Mouse (Mus musculus): Measurements from ENCODE around the gene Spns2. TPM values are rescaled to one million over a fixed set of nuclear protein-coding genes. Genes with fewer than 3 reads are reported as not detected.

Gene Spns2
- polyA plus RNA-seq, 1 experiment from 2014 or later = 2.4 TPM

DNA sequence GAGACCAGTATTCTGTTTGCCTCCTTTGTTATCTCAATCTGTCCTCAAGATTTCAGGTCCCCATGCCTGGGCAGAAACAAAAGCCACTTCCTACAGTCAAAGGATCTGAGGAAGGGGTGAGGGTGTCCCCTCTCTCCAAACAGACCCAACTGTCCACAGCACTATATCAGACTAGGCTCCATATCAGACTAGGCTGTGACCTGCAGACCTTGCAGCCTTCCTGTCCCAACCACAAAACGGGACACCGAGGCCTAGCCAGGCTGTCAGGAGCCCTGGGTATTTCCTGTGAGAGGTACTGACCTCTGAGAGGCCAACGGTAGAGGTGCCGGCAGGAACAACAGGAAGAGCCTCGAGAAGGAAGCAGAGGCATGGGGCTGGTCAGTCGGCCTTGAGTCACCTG is 5.2 kb downstream of the Spns2 start:
- no peaks in the 10 kb centered on the region for H3K9me3 ChIP-seq (ENCODE audit: control insufficient read depth, low read length)
- peaks cover 12% of the 10 kb centered on the region for H3K4me1 ChIP-seq (ENCODE audit: control insufficient read depth, insufficient read depth, low read length)
- no peaks in the 10 kb centered on the region for H3K36me3 ChIP-seq (ENCODE audit: control insufficient read depth, insufficient read depth, low read length)
- no peak overlapping the region for H3K9ac ChIP-seq (ENCODE audit: low read depth, low read length)
- H3K4me2 ChIP-seq (replicated peaks; ENCODE audit: low read depth, low read length) = no peak overlapping the region
- H3K27me3 ChIP-seq (ENCODE audit: control insufficient read depth, insufficient read depth, low read length) = peaks cover 22% of the 10 kb centered on the region
- no peak overlapping the region for H3K27ac ChIP-seq (ENCODE audit: low read depth, low read length)
- ATAC-seq (ENCODE audit: low FRiP score, low TSS enrichment) = no peak
- WGBS = 49% methylated on average over 6 of the region's 6 CpGs
- no peak overlapping the region for H3K4me3 ChIP-seq (ENCODE audit: low read length)

GRCm38 (mm10) chr11:72481952-72482351 is 7.8 kb downstream of the Spns2 start:
- WGBS = 81% methylated on average over 4 of the region's 4 CpGs
- Histone ChIP-seq H3K9me3 (ENCODE audit: control insufficient read depth, low read length) (no peaks in the 10 kb centered on the region), H3K27me3 (ENCODE audit: control insufficient read depth, insufficient read depth, low read length) (no peaks in the 10 kb centered on the region)

GRCm38 (mm10) chr11:72481313-72481712 is 8.4 kb downstream of the Spns2 start:
- no peak for ATAC-seq (ENCODE audit: low FRiP score, low TSS enrichment)
- no peaks in the 10 kb centered on the region for H3K9me3 ChIP-seq (ENCODE audit: control insufficient read depth, low read length)
- no peaks in the 10 kb centered on the region for H3K36me3 ChIP-seq (ENCODE audit: control insufficient read depth, insufficient read depth, low read length)
- 77% methylated on average over 5 of the region's 5 CpGs for WGBS
- H3K27me3 ChIP-seq (ENCODE audit: control insufficient read depth, insufficient read depth, low read length) = no peaks in the 10 kb centered on the region
- no peak overlapping the region for H3K27ac ChIP-seq (ENCODE audit: low read depth, low read length)
- no peak overlapping the region for H3K9ac ChIP-seq (ENCODE audit: low read depth, low read length)
- 0 out of 2 replicates have a peak, but pooled peaks cover 2% of the 10 kb centered on the region for H3K4me1 ChIP-seq (ENCODE audit: control insufficient read depth, insufficient read depth, low read length)
- no peak overlapping the region for H3K4me2 ChIP-seq (replicated peaks; ENCODE audit: low read depth, low read length)
- H3K4me3 ChIP-seq (ENCODE audit: low read length) = no peak overlapping the region

More at GRCm38 (mm10) chr11:72481952-72482351, 7.8 kb downstream of the Spns2 start:
- Histone ChIP-seq H3K4me1 (ENCODE audit: control insufficient read depth, insufficient read depth, low read length) (0 out of 2 replicates have a peak, but pooled peaks cover 2% of the 10 kb centered on the region), H3K4me2 (replicated peaks; ENCODE audit: low read depth, low read length) (no peak overlapping the region), H3K27ac (ENCODE audit: low read depth, low read length) (no peak overlapping the region), H3K9ac (ENCODE audit: low read depth, low read length) (no peak overlapping the region), H3K36me3 (ENCODE audit: control insufficient read depth, insufficient read depth, low read length) (no peaks in the 10 kb centered on the region), H3K4me3 (ENCODE audit: low read length) (no peak overlapping the region)
- ATAC-seq (ENCODE audit: low FRiP score, low TSS enrichment) = no peak

DNA sequence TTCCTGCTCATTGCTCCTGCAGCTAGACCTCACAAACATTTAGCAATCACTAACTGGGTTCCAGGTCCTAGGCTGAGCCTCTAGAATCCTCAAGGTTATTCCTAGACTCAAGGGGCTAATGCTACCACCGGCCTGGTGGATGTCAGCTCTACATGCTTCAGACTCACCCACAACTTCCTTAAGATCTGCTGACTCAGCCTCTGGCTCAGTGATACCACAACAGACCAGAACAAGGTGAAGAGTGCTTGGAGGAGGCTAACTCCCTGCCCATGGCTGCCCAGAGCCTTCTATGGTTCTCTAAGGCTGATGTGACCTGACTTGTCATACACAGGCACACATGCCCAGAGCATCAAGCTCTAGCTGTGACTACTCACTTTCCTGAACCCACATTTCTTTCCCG is 10.2 kb downstream of the Spns2 start:
- no peak overlapping the region for H3K4me3 ChIP-seq (ENCODE audit: low read length)
- no peak overlapping the region for H3K4me2 ChIP-seq (replicated peaks; ENCODE audit: low read depth, low read length)
- no peak overlapping the region for H3K27ac ChIP-seq (ENCODE audit: low read depth, low read length)
- no peaks in the 10 kb centered on the region for H3K27me3 ChIP-seq (ENCODE audit: control insufficient read depth, insufficient read depth, low read length)
- WGBS = 90% methylated on average over 2 of the region's 2 CpGs
- H3K4me1 ChIP-seq (ENCODE audit: control insufficient read depth, insufficient read depth, low read length) = 0 out of 2 replicates have a peak, but pooled peaks cover 3% of the 10 kb centered on the region
- no peak for ATAC-seq (ENCODE audit: low FRiP score, low TSS enrichment)
- H3K36me3 ChIP-seq (ENCODE audit: control insufficient read depth, insufficient read depth, low read length) = no peaks in the 10 kb centered on the region
- H3K9ac ChIP-seq (ENCODE audit: low read depth, low read length) = no peak overlapping the region
- H3K9me3 ChIP-seq (ENCODE audit: control insufficient read depth, low read length) = no peaks in the 10 kb centered on the region

- no peak for ATAC-seq (ENCODE audit: low FRiP score, low TSS enrichment)
- no peak overlapping the region for H3K4me2 ChIP-seq (replicated peaks; ENCODE audit: low read depth, low read length)
- 0 out of 2 replicates have a peak, but pooled peaks cover 4% of the 10 kb centered on the region for H3K4me1 ChIP-seq (ENCODE audit: control insufficient read depth, insufficient read depth, low read length)
- no peak overlapping the region for H3K9ac ChIP-seq (ENCODE audit: low read depth, low read length)
- H3K9me3 ChIP-seq (ENCODE audit: control insufficient read depth, low read length) = no peaks in the 10 kb centered on the region
- no peaks in the 10 kb centered on the region for H3K27me3 ChIP-seq (ENCODE audit: control insufficient read depth, insufficient read depth, low read length)
- H3K36me3 ChIP-seq (ENCODE audit: control insufficient read depth, insufficient read depth, low read length) = no peaks in the 10 kb centered on the region
- WGBS = 62% methylated on average over 6 of the region's 6 CpGs
- H3K27ac ChIP-seq (ENCODE audit: low read depth, low read length) = no peak overlapping the region
- no peak overlapping the region for H3K4me3 ChIP-seq (ENCODE audit: low read length)
Measured at GRCm38 (mm10) chr11:72478228-72478627, 11.5 kb downstream of the Spns2 start.

DNA sequence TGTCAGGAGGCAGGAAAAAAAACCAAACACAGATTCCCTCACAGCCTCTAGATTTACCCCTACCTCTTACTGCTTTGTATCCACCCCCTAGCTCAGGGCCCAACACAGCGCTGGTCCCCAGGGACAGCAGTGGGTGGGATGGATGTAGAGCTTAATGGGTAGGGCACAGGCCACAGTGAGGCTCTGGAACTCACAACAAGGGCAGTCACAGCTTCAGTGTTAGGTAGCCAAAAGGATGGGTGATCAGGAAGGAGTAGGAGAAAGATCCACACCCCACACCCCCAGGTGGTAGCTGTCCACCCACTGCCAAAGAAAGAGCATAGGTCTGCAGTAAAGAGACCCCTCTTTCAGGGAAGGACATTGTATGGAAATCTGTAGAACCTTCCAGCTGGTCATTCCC is 12.1 kb downstream of the Spns2 start:
- Histone ChIP-seq H3K4me2 (replicated peaks; ENCODE audit: low read depth, low read length) (no peak overlapping the region), H3K9me3 (ENCODE audit: control insufficient read depth, low read length) (no peaks in the 10 kb centered on the region), H3K27me3 (ENCODE audit: control insufficient read depth, insufficient read depth, low read length) (no peaks in the 10 kb centered on the region), H3K4me3 (ENCODE audit: low read length) (no peak overlapping the region), H3K36me3 (ENCODE audit: control insufficient read depth, insufficient read depth, low read length) (no peaks in the 10 kb centered on the region), H3K4me1 (ENCODE audit: control insufficient read depth, insufficient read depth, low read length) (0 out of 2 replicates have a peak, but pooled peaks cover 4% of the 10 kb centered on the region), H3K9ac (ENCODE audit: low read depth, low read length) (no peak overlapping the region), H3K27ac (ENCODE audit: low read depth, low read length) (no peak overlapping the region)
- 89% methylated on average over 1 of the region's 1 CpGs for WGBS
- no peak for ATAC-seq (ENCODE audit: low FRiP score, low TSS enrichment)

- no peak overlapping the region for H3K4me2 ChIP-seq (replicated peaks; ENCODE audit: low read depth, low read length)
- 52% methylated on average over 5 of the region's 5 CpGs for WGBS
- ATAC-seq (ENCODE audit: low FRiP score, low TSS enrichment) = no peak
- no peaks in the 10 kb centered on the region for H3K27me3 ChIP-seq (ENCODE audit: control insufficient read depth, insufficient read depth, low read length)
- no peak overlapping the region for H3K9ac ChIP-seq (ENCODE audit: low read depth, low read length)
- H3K4me3 ChIP-seq (ENCODE audit: low read length) = no peak overlapping the region
- H3K4me1 ChIP-seq (ENCODE audit: control insufficient read depth, insufficient read depth, low read length) = 0 out of 2 replicates have a peak, but pooled peaks cover 4% of the 10 kb centered on the region
- no peak overlapping the region for H3K27ac ChIP-seq (ENCODE audit: low read depth, low read length)
- H3K9me3 ChIP-seq (ENCODE audit: control insufficient read depth, low read length) = no peaks in the 10 kb centered on the region
- no peaks in the 10 kb centered on the region for H3K36me3 ChIP-seq (ENCODE audit: control insufficient read depth, insufficient read depth, low read length)
Measured at GRCm38 (mm10) chr11:72477182-72477581, 12.5 kb downstream of the Spns2 start.

DNA sequence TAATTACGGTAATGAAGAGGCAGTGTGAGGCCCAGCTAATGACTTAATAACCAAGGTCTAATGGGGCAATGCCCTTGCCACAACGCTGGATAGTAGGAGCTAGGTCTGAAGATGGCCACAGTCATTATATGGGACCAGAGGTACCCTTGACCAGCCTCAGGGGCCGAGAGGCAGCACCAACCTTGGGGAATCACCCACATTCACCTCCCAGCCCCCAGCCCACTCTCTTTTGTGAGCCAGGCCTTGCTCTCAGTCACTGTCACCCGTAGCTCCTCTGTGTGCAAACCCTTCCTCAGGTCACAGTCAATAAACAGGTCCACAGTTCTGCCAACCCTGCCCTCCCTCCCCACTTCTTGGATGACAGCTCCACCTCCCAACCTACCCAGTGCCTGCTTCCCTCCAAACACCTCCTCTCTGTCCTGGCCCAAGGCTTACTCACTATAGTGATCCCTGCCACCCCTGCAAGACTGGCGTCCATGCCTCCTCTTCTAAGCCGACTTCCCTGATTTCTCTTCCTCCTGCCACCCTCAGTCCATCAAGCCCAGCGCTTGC is 13.6 kb downstream of the Spns2 start:
- H3K4me2 ChIP-seq (replicated peaks; ENCODE audit: low read depth, low read length) = no peak overlapping the region
- no peak overlapping the region for H3K27ac ChIP-seq (ENCODE audit: low read depth, low read length)
- WGBS = 65% methylated on average over 7 of the region's 7 CpGs
- H3K4me3 ChIP-seq (ENCODE audit: low read length) = no peak overlapping the region
- 0 out of 2 replicates have a peak, but pooled peaks cover 4% of the 10 kb centered on the region for H3K4me1 ChIP-seq (ENCODE audit: control insufficient read depth, insufficient read depth, low read length)
- H3K9me3 ChIP-seq (ENCODE audit: control insufficient read depth, low read length) = no peaks in the 10 kb centered on the region
- H3K9ac ChIP-seq (ENCODE audit: low read depth, low read length) = no peak overlapping the region
- no peaks in the 10 kb centered on the region for H3K27me3 ChIP-seq (ENCODE audit: control insufficient read depth, insufficient read depth, low read length)
- H3K36me3 ChIP-seq (ENCODE audit: control insufficient read depth, insufficient read depth, low read length) = no peaks in the 10 kb centered on the region
- ATAC-seq (ENCODE audit: low FRiP score, low TSS enrichment) = no peak

- 78% methylated on average over 7 of the region's 7 CpGs for WGBS
- Histone ChIP-seq H3K4me2 (replicated peaks; ENCODE audit: low read depth, low read length) (no peak overlapping the region), H3K4me3 (ENCODE audit: low read length) (no peak overlapping the region), H3K9ac (ENCODE audit: low read depth, low read length) (no peak overlapping the region), H3K9me3 (ENCODE audit: control insufficient read depth, low read length) (no peaks in the 10 kb centered on the region), H3K27ac (ENCODE audit: low read depth, low read length) (no peak overlapping the region), H3K27me3 (ENCODE audit: control insufficient read depth, insufficient read depth, low read length) (no peaks in the 10 kb centered on the region), H3K36me3 (ENCODE audit: control insufficient read depth, insufficient read depth, low read length) (no peaks in the 10 kb centered on the region), H3K4me1 (ENCODE audit: control insufficient read depth, insufficient read depth, low read length) (0 out of 2 replicates have a peak, but pooled peaks cover 4% of the 10 kb centered on the region)
- ATAC-seq (ENCODE audit: low FRiP score, low TSS enrichment) = no peak
Measured at GRCm38 (mm10) chr11:72475408-72475807, 14.3 kb downstream of the Spns2 start.
